Mouse (Mus musculus) gastrocnemius, postnatal 10 days (tissue): ENCODE data around the gene Arl2. TPM values are rescaled to one million over a fixed set of nuclear protein-coding genes. Genes with fewer than 3 reads are reported as not detected.
A peak's percentile ranks its signal among the peaks of the same experiment; 100 is the strongest.
"Not testable (repeated sequence)": the region's sequence is repeated elsewhere in the genome, so short reads cannot be mapped to it uniquely, and the experiment has no call there.

ENCODE experiments used
- DNase-seq: peaks from one replicate; pipeline ENCODE4 v3.0.0; 2021; ENCODE audit warnings: mixed read lengths
- long read RNA-seq, 2 experiments: library from polyadenylated mRNA; stranded (forward); transcript quantifications; one replicate each; pipeline ENCODE4 v2.0.0; 2021
- total RNA-seq, 2 experiments: library from RNA; stranded (reverse); gene quantifications; 2 replicates each; pipeline ENCODE4 v1.2.3; 2021

Arl2 gene
- total RNA-seq: 10 to 100 TPM; 56.4 to 65.4 TPM
- long read RNA-seq, experiment 1, transcript Arl2-201 (5 exons, 1,286 nt): major isoform, 59 of 65 reads
- long read RNA-seq, experiment 1, partial matches to known transcripts: 5 of 65 reads
- long read RNA-seq, experiment 1, other reads (novel, unspliced or antisense): 0 of 65 reads
- long read RNA-seq, experiment 2, transcript Arl2-201 (5 exons, 1,286 nt): major isoform, 58 of 58 reads
- long read RNA-seq, experiment 2, partial matches to known transcripts: 0 of 58 reads
- long read RNA-seq, experiment 2, other reads (novel, unspliced or antisense): 0 of 58 reads

GRCm38 (mm10) chr19:6141394-6141749, at the start of gene Arl2:
Gene Arl2, minus strand, starts transcription at chr19:6141548.
- DNase-seq: peak; percentile 66

GRCm38 (mm10) chr19:6184131-6184530, 42.8 kb upstream of the Arl2 start, which contains the start of gene Majin:
Gene Majin, plus strand, starts transcription at chr19:6184388.
- DNase-seq: no peak

GRCm38 (mm10) chr19:6182534-6182933, 41.2 kb upstream of the Arl2 start:
- no peak for DNase-seq

- no peak for DNase-seq
These were observed 40.3 kb upstream of the Arl2 start for GRCm38 (mm10) chr19:6181629-6182028.

- DNase-seq: no peak
These were observed 37.4 kb upstream of the Arl2 start for GRCm38 (mm10) chr19:6178775-6179174.

GRCm38 (mm10) chr19:6174771-6175170, 33.4 kb upstream of the Arl2 start:
- DNase-seq: no peak

- DNase-seq: no peak
These were observed 29.9 kb upstream of the Arl2 start for GRCm38 (mm10) chr19:6171215-6171614.

- no peak for DNase-seq
These were observed 25.4 kb upstream of the Arl2 start for GRCm38 (mm10) chr19:6166750-6167149.

- DNase-seq: peak; percentile 24
These were observed 22.7 kb upstream of the Arl2 start for GRCm38 (mm10) chr19:6163872-6164547.

- DNase-seq: no peak
These were observed 15.9 kb upstream of the Arl2 start for GRCm38 (mm10) chr19:6157220-6157619.

- DNase-seq: no peak
These were observed 15.0 kb upstream of the Arl2 start for GRCm38 (mm10) chr19:6156372-6156771.

- DNase-seq: no peak
These were observed 13.8 kb upstream of the Arl2 start for GRCm38 (mm10) chr19:6155174-6155573.

- no peak for DNase-seq
These were observed 3.5 kb upstream of the Arl2 start for GRCm38 (mm10) chr19:6144842-6145241.

- DNase-seq: peak; percentile 89
These were observed 512 bp downstream of the Arl2 start, which contains the start of gene Batf2 for GRCm38 (mm10) chr19:6140678-6141393. Gene Batf2, plus strand, starts transcription at chr19:6140983.

- DNase-seq: no peak
These were observed 1.0 kb downstream of the Arl2 start for GRCm38 (mm10) chr19:6140374-6140677.

GRCm38 (mm10) chr19:6139701-6140100, 1.6 kb downstream of the Arl2 start:
- no peak for DNase-seq

- DNase-seq: no peak
These were observed 5.0 kb downstream of the Arl2 start for GRCm38 (mm10) chr19:6136397-6136796.

GRCm38 (mm10) chr19:6133197-6133596, 8.2 kb downstream of the Arl2 start:
- DNase-seq: not testable (repeated sequence)

GRCm38 (mm10) chr19:6132171-6132827, 9.0 kb downstream of the Arl2 start:
- DNase-seq: no peak

GRCm38 (mm10) chr19:6130414-6131128, 10.8 kb downstream of the Arl2 start:
- DNase-seq: not testable (repeated sequence)

- DNase-seq: peak; percentile 90
These were observed 13.5 kb downstream of the Arl2 start, which contains the start of gene Snx15 for GRCm38 (mm10) chr19:6127760-6128341. Gene Snx15, minus strand, starts transcription at chr19:6128304.
